Mouse (Mus musculus) olfactory bulb, adult 2 months (tissue): Measurements from ENCODE around the gene Cdk17.

Experiments
- CTCF ChIP-seq: fragments of 200-500 bp; IDR thresholded peaks from 2 replicates; pipeline ENCODE4 v1.5.1; 2012; ENCODE audit warnings: low read depth, mild to moderate bottlenecking, low read length, moderate library complexity; ENCODE audit not compliant: insufficient read depth
- POLR2A ChIP-seq: fragments of 200-500 bp; IDR thresholded peaks from 2 replicates; pipeline ENCODE4 v1.6.1; 2012; ENCODE audit warnings: mild to moderate bottlenecking, low read depth, low read length, moderate library complexity; ENCODE audit not compliant: insufficient read depth

- TF ChIP-seq CTCF (no peak), POLR2A (no peak)
Measured at GRCm38 (mm10) chr10:93244209-93244705, 83.6 kb downstream of the Cdk17 start.
